Mouse (Mus musculus) lung, embryonic 14.5 days (tissue): ENCODE measurements around the gene Cadm1. TPM values are rescaled to one million over a fixed set of nuclear protein-coding genes. Genes with fewer than 3 reads are reported as not detected.

ENCODE experiments used
- ATAC-seq: fragments of 200-750 bp; cut with Nextera tagmentation; 2 replicates; pipeline ENCODE4 v1.8.0; 2017; ENCODE audit warnings: mild to moderate bottlenecking, moderate TSS enrichment, moderate library complexity; ENCODE audit not compliant: insufficient read depth
- DNase-seq: peaks from one replicate; pipeline ENCODE4 v3.0.0-alpha.2; 2015
- H3K27ac ChIP-seq: fragments of 300-500 bp; sonication (generic); 2 replicates; pipeline ENCODE4 v1.5.1; 2014; ENCODE audit warnings: low read depth, mild to moderate bottlenecking, moderate library complexity
- H3K27me3 ChIP-seq: fragments of 300-500 bp; sonication (generic); 2 replicates; pipeline ENCODE4 v1.6.1; 2014; ENCODE audit warnings: low read length, control low read depth; ENCODE audit not compliant: insufficient read depth
- H3K36me3 ChIP-seq: fragments of 300-500 bp; sonication (generic); 2 replicates; pipeline ENCODE4 v1.6.1; 2014; ENCODE audit warnings: control low read depth; ENCODE audit not compliant: insufficient read depth
- H3K4me1 ChIP-seq: fragments of 300-500 bp; sonication (generic); 2 replicates; pipeline ENCODE4 v1.6.1; 2014; ENCODE audit warnings: antibody characterized with exemption, control low read depth; ENCODE audit not compliant: insufficient read depth
- H3K4me2 ChIP-seq: fragments of 300-500 bp; sonication (generic); 2 replicates; pipeline ENCODE4 v1.6.1; 2014; ENCODE audit warnings: mild to moderate bottlenecking
- H3K4me3 ChIP-seq: fragments of 300-500 bp; sonication (generic); 2 replicates; pipeline ENCODE4 v1.5.1; 2014; ENCODE audit warnings: low read depth, low read length
- H3K9ac ChIP-seq: fragments of 300-500 bp; sonication (generic); 2 replicates; pipeline ENCODE4 v1.6.1; 2014
- H3K9me3 ChIP-seq: fragments of 300-500 bp; sonication (generic); 2 replicates; pipeline ENCODE4 v1.6.1; 2016; ENCODE audit warnings: low read depth, low read length, control low read depth
- CTCF ChIP-seq: IDR thresholded peaks from 2 replicates; pipeline ENCODE4 v1.5.1; 2016; ENCODE audit warnings: antibody characterized with exemption, low read depth
- WGBS: fragments of 180-500 bp; shearing (Covaris S2); extraction: QIAGEN DNeasy Blood & Tissue Kit; methylation state at CpG from one replicate; pipeline ENCODE4 v1.1.7; 2014; 5-methylcytosine and 5-hydroxymethylcytosine counted together
- polyA plus RNA-seq: library from polyadenylated mRNA; unstranded; fragments of >200 nt; fragmentation: Nextera tagmentation; extraction: Ambion mirVana; gene quantifications from 2 replicates; pipeline ENCODE4 v1.2.1, GENCODE M21; 2014

Gene Cadm1
- polyA plus RNA-seq, 1 experiment from 2014 or later, result 94.5 TPM

DNA sequence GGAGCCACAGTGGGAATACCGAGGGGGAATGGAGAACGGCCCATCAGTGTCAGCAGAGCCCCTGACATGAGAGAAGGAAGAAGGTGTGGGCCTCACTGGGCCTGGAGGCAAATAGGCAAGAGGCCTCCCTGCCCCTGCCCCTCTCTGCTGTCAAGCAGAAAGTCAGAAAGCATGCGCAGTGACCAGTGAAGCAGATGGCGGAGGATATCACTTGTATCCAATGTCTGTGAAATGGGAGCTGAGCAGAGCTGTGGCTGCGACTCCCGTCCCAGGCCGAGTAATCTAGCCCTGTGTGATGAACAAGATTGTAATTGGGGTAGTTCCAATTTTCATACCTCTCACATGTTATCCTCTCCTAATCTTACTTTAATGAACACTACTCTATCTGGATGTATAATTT, 337.5 kb downstream of the Cadm1 start:
- H3K27ac ChIP-seq, result no peak overlapping the region
- H3K27me3 ChIP-seq, result no peaks in the 10 kb centered on the region
- DNase-seq, result no peak
- no peak for TF ChIP-seq CTCF
- H3K9me3 ChIP-seq, result no peaks in the 10 kb centered on the region
- no peak for ATAC-seq
- H3K4me1 ChIP-seq, result no peaks in the 10 kb centered on the region
- WGBS, result 81% methylated on average over 7 of the region's 7 CpGs
- H3K4me3 ChIP-seq, result no peak overlapping the region
- no peaks in the 10 kb centered on the region for H3K36me3 ChIP-seq
- no peak overlapping the region for H3K9ac ChIP-seq
- no peak overlapping the region for H3K4me2 ChIP-seq

DNA sequence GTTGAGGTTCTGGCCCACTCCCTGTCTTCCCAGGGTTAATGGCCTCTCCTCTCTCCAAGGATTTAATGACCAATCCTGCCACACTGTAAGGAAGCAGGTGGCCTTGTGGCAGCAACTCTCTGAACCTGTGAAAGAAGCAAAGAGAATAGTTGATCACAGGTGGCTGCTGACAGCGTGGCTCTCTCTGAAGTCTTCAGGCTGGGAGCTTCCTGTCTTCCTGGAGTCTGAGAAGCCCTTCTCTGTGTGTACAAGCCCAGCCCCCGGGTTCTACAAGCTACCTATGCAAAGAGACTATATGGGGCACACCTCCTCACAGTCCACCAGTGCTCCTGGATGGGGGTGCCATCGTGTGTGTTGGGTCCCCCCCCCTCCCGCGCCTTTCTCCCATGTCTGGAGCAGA, 339.7 kb downstream of the Cadm1 start:
- WGBS, result 86% methylated on average over 5 of the region's 5 CpGs
- no peak for DNase-seq
- TF ChIP-seq CTCF, result no peak
- Histone ChIP-seq H3K27ac (no peak overlapping the region), H3K4me2 (no peak overlapping the region), H3K4me3 (no peak overlapping the region), H3K27me3 (no peaks in the 10 kb centered on the region), H3K4me1 (no peaks in the 10 kb centered on the region), H3K9me3 (no peaks in the 10 kb centered on the region), H3K36me3 (no peaks in the 10 kb centered on the region), H3K9ac (no peak overlapping the region)
- no peak for ATAC-seq

DNA sequence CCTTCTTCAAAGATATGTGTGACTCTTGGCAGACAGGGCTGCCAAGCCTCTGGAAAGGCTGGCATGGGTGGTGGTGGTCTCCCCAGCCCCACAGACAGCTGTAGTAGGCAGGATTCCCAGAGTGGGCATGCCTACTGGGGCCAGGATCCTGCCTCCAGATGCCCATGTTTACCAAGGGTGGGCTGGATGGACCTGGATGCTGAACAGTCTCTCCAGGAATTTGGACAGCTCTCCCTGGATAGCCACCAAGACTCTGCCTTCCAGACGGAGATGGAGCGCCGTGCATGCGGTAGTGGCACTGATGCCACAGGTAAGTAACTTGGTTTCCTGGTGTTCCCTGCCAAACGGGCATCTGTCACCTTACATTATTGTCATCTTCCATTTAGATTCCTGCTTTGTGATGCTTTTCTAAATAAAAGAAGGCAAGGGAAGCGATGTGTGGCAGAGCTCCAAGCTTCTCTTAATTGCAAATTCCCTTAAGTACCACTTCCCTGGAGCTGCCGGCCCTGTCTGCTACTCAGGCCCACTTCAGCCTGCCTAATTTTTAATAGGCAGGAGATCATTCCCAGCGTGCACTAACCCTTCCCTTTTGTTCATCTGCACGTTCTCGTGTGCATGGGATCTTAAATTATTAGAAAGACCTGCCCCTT, 346.7 kb downstream of the Cadm1 start:
- Histone ChIP-seq H3K27ac (no peak overlapping the region), H3K9ac (no peak overlapping the region), H3K4me1 (no peaks in the 10 kb centered on the region), H3K4me3 (no peak overlapping the region), H3K36me3 (no peaks in the 10 kb centered on the region), H3K27me3 (no peaks in the 10 kb centered on the region), H3K9me3 (no peaks in the 10 kb centered on the region), H3K4me2 (no peak overlapping the region)
- TF ChIP-seq CTCF, result no peak
- ATAC-seq (no peak), DNase-seq (no peak)
- 66% methylated on average over 10 of the region's 10 CpGs for WGBS

DNA sequence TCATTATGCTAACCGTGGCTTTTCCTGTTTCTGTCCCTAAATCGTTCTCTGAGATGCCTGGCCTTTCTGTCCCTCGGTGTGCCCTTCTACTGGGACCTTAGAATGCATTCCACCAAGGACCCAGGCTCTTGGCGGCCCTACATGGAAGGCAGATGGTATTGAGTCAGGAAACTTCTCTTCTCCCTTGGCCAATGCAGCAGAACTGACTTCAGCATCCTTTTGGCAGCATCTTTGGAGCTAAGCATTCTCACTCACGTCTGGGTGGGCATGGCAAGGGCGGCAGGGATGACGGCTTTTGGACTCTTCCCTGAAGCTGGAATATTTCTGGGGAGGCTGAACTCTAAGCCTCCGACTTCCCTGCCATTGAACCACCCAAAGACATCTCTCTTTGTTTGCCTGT, 350.2 kb downstream of the Cadm1 start:
- TF ChIP-seq CTCF, result no peak
- WGBS, result 69% methylated on average over 8 of the region's 8 CpGs

DNA sequence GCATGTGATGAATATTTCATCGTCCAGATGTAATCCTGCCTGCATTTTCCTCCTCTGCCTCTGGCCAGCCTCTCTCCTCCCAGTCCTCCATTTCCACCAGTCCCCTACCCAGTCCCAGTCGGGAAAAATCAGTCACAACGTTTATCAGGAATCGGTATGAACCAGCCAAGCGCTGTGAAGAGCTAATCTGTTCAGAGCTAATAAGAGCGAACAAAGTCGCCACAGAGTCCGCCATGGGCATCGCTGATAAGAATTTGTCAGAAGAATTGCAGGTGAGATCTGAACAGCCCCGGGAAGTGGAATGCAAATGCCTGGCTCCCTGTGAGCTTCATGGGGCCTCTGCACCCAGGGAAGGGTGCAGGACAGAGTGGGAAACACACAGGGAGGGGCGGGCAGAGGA, 352.4 kb downstream of the Cadm1 start:
- H3K9me3 ChIP-seq, result no peaks in the 10 kb centered on the region
- H3K36me3 ChIP-seq, result no peaks in the 10 kb centered on the region
- H3K9ac ChIP-seq, result no peak overlapping the region
- H3K27ac ChIP-seq, result no peak overlapping the region
- ATAC-seq (no peak), DNase-seq (peak; percentile 9)
- H3K4me2 ChIP-seq, result no peak overlapping the region
- 25% methylated on average over 11 of the region's 11 CpGs for WGBS
- no peak for TF ChIP-seq CTCF
- no peak overlapping the region for H3K4me3 ChIP-seq
- no peaks in the 10 kb centered on the region for H3K4me1 ChIP-seq
- no peaks in the 10 kb centered on the region for H3K27me3 ChIP-seq

More for the DNA sequence above, 350.2 kb downstream of the Cadm1 start:
- Histone ChIP-seq H3K27ac (no peak overlapping the region), H3K27me3 (no peaks in the 10 kb centered on the region), H3K4me3 (no peak overlapping the region), H3K9me3 (no peaks in the 10 kb centered on the region), H3K4me2 (no peak overlapping the region), H3K36me3 (no peaks in the 10 kb centered on the region), H3K9ac (no peak overlapping the region), H3K4me1 (no peaks in the 10 kb centered on the region)
- DNase-seq (no peak), ATAC-seq (no peak)

DNA sequence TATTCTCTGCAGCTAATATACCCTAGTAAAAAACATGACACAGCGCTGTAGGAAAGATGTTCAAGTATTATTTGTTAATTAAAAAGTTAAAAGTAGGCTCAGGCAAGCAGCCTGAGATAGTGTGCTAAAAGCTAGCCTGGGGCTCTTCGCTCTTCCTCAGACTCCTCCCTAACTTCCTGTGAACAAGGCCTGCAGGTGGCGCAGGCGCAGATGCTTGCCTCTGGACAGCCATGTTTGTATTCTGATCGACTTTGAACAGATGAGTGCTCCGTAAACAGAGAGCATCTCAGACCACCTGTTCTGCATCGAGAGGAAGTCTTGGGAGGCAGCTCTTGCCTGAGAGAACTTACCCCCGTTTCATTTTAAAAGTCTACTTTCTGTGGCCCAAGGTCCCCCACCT, 361.7 kb downstream of the Cadm1 start:
- no peak for DNase-seq
- Histone ChIP-seq H3K4me3 (no peak overlapping the region), H3K27ac (no peak overlapping the region), H3K27me3 (no peaks in the 10 kb centered on the region), H3K4me1 (peaks cover 5% of the 10 kb centered on the region; the same call in 1 of the 2 replicates), H3K9ac (no peak overlapping the region), H3K4me2 (no peak overlapping the region), H3K36me3 (no peaks in the 10 kb centered on the region), H3K9me3 (no peaks in the 10 kb centered on the region)
- no peak for ATAC-seq
- TF ChIP-seq CTCF, result no peak
- 59% methylated on average over 8 of the region's 8 CpGs for WGBS

DNA sequence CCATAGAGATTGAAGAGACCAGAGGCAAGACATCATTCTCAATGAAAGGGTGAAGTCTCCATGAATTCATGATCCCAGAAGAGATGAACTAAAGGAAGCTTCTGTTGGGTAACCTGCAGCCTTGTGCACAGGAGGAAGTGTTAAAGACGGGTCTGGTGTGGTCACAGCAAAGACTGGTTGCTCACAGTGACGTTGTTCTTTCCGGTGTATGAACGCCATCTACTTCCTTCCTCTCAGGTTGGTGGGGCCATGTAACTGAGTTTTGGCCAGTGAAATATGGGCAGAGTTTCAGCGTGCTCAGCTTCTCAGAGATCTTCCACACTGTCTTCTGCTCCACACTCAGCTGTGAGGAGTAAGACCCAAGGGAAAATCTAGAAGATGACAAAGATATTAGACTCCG, 363.0 kb downstream of the Cadm1 start:
- H3K27me3 ChIP-seq, result no peaks in the 10 kb centered on the region
- H3K36me3 ChIP-seq, result no peaks in the 10 kb centered on the region
- DNase-seq, result no peak
- TF ChIP-seq CTCF, result no peak
- H3K4me3 ChIP-seq, result no peak overlapping the region
- ATAC-seq, result no peak
- H3K9me3 ChIP-seq, result no peaks in the 10 kb centered on the region
- 90% methylated on average over 6 of the region's 6 CpGs for WGBS
- no peak overlapping the region for H3K27ac ChIP-seq
- no peak overlapping the region for H3K9ac ChIP-seq
- H3K4me2 ChIP-seq, result no peak overlapping the region
- H3K4me1 ChIP-seq, result peaks cover 5% of the 10 kb centered on the region; the same call in 1 of the 2 replicates

DNA sequence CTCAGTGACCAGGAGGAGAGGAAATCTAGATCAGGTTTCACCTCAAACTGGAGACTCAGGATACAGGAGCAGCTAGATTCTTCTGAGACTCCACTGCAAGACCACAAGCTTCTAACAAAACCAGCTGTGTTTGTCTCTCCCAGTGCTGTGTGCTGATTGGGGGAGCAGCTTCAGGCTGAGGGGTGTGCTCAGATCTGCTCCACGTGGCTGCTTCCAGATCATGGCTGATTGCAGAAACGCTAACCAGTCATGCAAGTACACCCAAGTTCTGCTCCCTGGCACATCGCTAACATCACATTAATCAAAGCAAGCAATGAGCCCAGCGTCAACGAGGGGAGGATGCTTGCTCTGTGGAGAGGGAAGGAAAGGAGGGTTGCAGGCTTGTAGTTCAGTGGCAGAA, 364.1 kb downstream of the Cadm1 start:
- Histone ChIP-seq H3K27me3 (no peaks in the 10 kb centered on the region), H3K9ac (no peak overlapping the region), H3K36me3 (no peaks in the 10 kb centered on the region), H3K4me3 (no peak overlapping the region), H3K27ac (peak overlapping the region; percentile 1; the same call in 1 of the 2 replicates), H3K4me1 (peaks cover 5% of the 10 kb centered on the region; the same call in 1 of the 2 replicates), H3K4me2 (no peak overlapping the region), H3K9me3 (no peaks in the 10 kb centered on the region)
- ATAC-seq (peak; percentile 84), DNase-seq (peak; percentile 62)
- no peak for TF ChIP-seq CTCF
- 5% methylated on average over 5 of the region's 5 CpGs for WGBS
